Mouse (Mus musculus): ENCODE measurements at regions not wholly inside any gene's neighbourhood (a gene's known extent, or its start where the extent isn't known, plus 50 kb on each side); places are given as distances from the start of the nearest gene placed in this dataset.

GRCm38 (mm10) chr13:119328731-119329130 is 99.7 kb upstream of the Paip1 start:
- Histone ChIP-seq H3K36me3 (peaks cover 2% of the 10 kb centered on the region; the same call in 1 of the 2 replicates), H3K27me3 (replicated peaks) (no peaks in the 10 kb centered on the region), H3K4me1 (no peaks in the 10 kb centered on the region), H3K27ac (replicated peaks) (no peak overlapping the region), H3K9ac (no peak overlapping the region), H3K4me3 (no peak overlapping the region), H3K4me2 (no peak overlapping the region), H3K9me3 (no peaks in the 10 kb centered on the region)
- WGBS = 91% methylated on average over 4 of the region's 4 CpGs
- no peak for ATAC-seq (ENCODE audit: extremely low read depth, insufficient number of reproducible peaks, low FRiP score, low TSS enrichment)

GRCm38 (mm10) chr13:119331815-119332214 is 96.6 kb upstream of the Paip1 start:
- WGBS = 85% methylated on average over 3 of the region's 3 CpGs

GRCm38 (mm10) chr13:119333915-119334314 is 94.5 kb upstream of the Paip1 start:
- Histone ChIP-seq H3K9ac (no peak overlapping the region), H3K9me3 (no peaks in the 10 kb centered on the region), H3K4me1 (no peaks in the 10 kb centered on the region), H3K36me3 (peaks cover 47% of the 10 kb centered on the region), H3K4me2 (no peak overlapping the region), H3K4me3 (no peak overlapping the region), H3K27ac (replicated peaks) (no peak overlapping the region), H3K27me3 (replicated peaks) (no peaks in the 10 kb centered on the region)
- 82% methylated on average over 6 of the region's 6 CpGs for WGBS
- ATAC-seq (ENCODE audit: extremely low read depth, insufficient number of reproducible peaks, low FRiP score, low TSS enrichment) = no peak

More at GRCm38 (mm10) chr13:119331815-119332214, 96.6 kb upstream of the Paip1 start:
- Histone ChIP-seq H3K9me3 (no peaks in the 10 kb centered on the region), H3K27ac (replicated peaks) (no peak overlapping the region), H3K27me3 (replicated peaks) (no peaks in the 10 kb centered on the region), H3K4me2 (no peak overlapping the region), H3K4me3 (no peak overlapping the region), H3K36me3 (peaks cover 29% of the 10 kb centered on the region), H3K4me1 (no peaks in the 10 kb centered on the region), H3K9ac (no peak overlapping the region)
- ATAC-seq (ENCODE audit: extremely low read depth, insufficient number of reproducible peaks, low FRiP score, low TSS enrichment) = no peak

GRCm38 (mm10) chr13:119337861-119338260 is 90.5 kb upstream of the Paip1 start:
- no peak for ATAC-seq (ENCODE audit: extremely low read depth, insufficient number of reproducible peaks, low FRiP score, low TSS enrichment)
- H3K4me3 ChIP-seq = no peak overlapping the region
- WGBS = 82% methylated on average over 5 of the region's 5 CpGs
- H3K27me3 ChIP-seq (replicated peaks) = no peaks in the 10 kb centered on the region
- H3K9me3 ChIP-seq = no peaks in the 10 kb centered on the region
- no peaks in the 10 kb centered on the region for H3K4me1 ChIP-seq
- H3K36me3 ChIP-seq = peaks cover 75% of the 10 kb centered on the region
- H3K27ac ChIP-seq (replicated peaks) = no peak overlapping the region
- no peak overlapping the region for H3K4me2 ChIP-seq
- H3K9ac ChIP-seq = no peak overlapping the region

GRCm38 (mm10) chr13:119339016-119339415 is 89.4 kb upstream of the Paip1 start:
- Histone ChIP-seq H3K4me1 (no peaks in the 10 kb centered on the region), H3K4me3 (no peak overlapping the region), H3K9ac (no peak overlapping the region), H3K27ac (replicated peaks) (no peak overlapping the region), H3K4me2 (no peak overlapping the region), H3K36me3 (peaks cover 77% of the 10 kb centered on the region), H3K9me3 (no peaks in the 10 kb centered on the region), H3K27me3 (replicated peaks) (no peaks in the 10 kb centered on the region)
- no peak for ATAC-seq (ENCODE audit: extremely low read depth, insufficient number of reproducible peaks, low FRiP score, low TSS enrichment)
- 62% methylated on average over 5 of the region's 5 CpGs for WGBS

- Histone ChIP-seq H3K36me3 (peaks cover 77% of the 10 kb centered on the region), H3K4me2 (no peak overlapping the region), H3K27me3 (replicated peaks) (no peaks in the 10 kb centered on the region), H3K9me3 (no peaks in the 10 kb centered on the region), H3K4me1 (no peaks in the 10 kb centered on the region), H3K27ac (replicated peaks) (no peak overlapping the region), H3K4me3 (no peak overlapping the region), H3K9ac (no peak overlapping the region)
- WGBS = 84% methylated on average over 11 of the region's 11 CpGs
- ATAC-seq (ENCODE audit: extremely low read depth, insufficient number of reproducible peaks, low FRiP score, low TSS enrichment) = no peak
Measured at GRCm38 (mm10) chr13:119339762-119340161, 88.6 kb upstream of the Paip1 start.

GRCm38 (mm10) chr13:119341833-119342232 is 86.6 kb upstream of the Paip1 start:
- no peak overlapping the region for H3K4me3 ChIP-seq
- no peaks in the 10 kb centered on the region for H3K27me3 ChIP-seq (replicated peaks)
- H3K9me3 ChIP-seq = no peaks in the 10 kb centered on the region
- peaks cover 69% of the 10 kb centered on the region for H3K36me3 ChIP-seq
- no peak overlapping the region for H3K27ac ChIP-seq (replicated peaks)
- no peak overlapping the region for H3K9ac ChIP-seq
- ATAC-seq (ENCODE audit: extremely low read depth, insufficient number of reproducible peaks, low FRiP score, low TSS enrichment) = no peak
- 39% methylated on average over 2 of the region's 2 CpGs for WGBS
- H3K4me2 ChIP-seq = no peak overlapping the region
- H3K4me1 ChIP-seq = no peaks in the 10 kb centered on the region

- H3K36me3 ChIP-seq = peaks cover 68% of the 10 kb centered on the region
- no peaks in the 10 kb centered on the region for H3K27me3 ChIP-seq (replicated peaks)
- H3K9ac ChIP-seq = no peak overlapping the region
- no peak overlapping the region for H3K4me2 ChIP-seq
- no peaks in the 10 kb centered on the region for H3K9me3 ChIP-seq
- no peak for ATAC-seq (ENCODE audit: extremely low read depth, insufficient number of reproducible peaks, low FRiP score, low TSS enrichment)
- H3K4me3 ChIP-seq = no peak overlapping the region
- no peaks in the 10 kb centered on the region for H3K4me1 ChIP-seq
- no peak overlapping the region for H3K27ac ChIP-seq (replicated peaks)
- WGBS = 86% methylated on average over 7 of the region's 7 CpGs
Measured at GRCm38 (mm10) chr13:119342761-119343160, 85.6 kb upstream of the Paip1 start.

- no peak overlapping the region for H3K4me3 ChIP-seq
- no peak overlapping the region for H3K4me2 ChIP-seq
- no peaks in the 10 kb centered on the region for H3K27me3 ChIP-seq (replicated peaks)
- H3K4me1 ChIP-seq = no peaks in the 10 kb centered on the region
- 89% methylated on average over 3 of the region's 3 CpGs for WGBS
- H3K9ac ChIP-seq = no peak overlapping the region
- no peaks in the 10 kb centered on the region for H3K9me3 ChIP-seq
- no peak overlapping the region for H3K27ac ChIP-seq (replicated peaks)
- no peak; the same call in 1 of the 2 replicates for ATAC-seq (ENCODE audit: extremely low read depth, insufficient number of reproducible peaks, low FRiP score, low TSS enrichment)
- H3K36me3 ChIP-seq = peaks cover 67% of the 10 kb centered on the region
Measured at GRCm38 (mm10) chr13:119347988-119348387, 80.4 kb upstream of the Paip1 start.

- WGBS = 75% methylated on average over 13 of the region's 13 CpGs
- Histone ChIP-seq H3K9me3 (no peaks in the 10 kb centered on the region), H3K4me3 (no peak overlapping the region), H3K27ac (replicated peaks) (no peak overlapping the region), H3K27me3 (replicated peaks) (no peaks in the 10 kb centered on the region), H3K4me2 (no peak overlapping the region), H3K4me1 (no peaks in the 10 kb centered on the region), H3K9ac (no peak overlapping the region), H3K36me3 (peaks cover 82% of the 10 kb centered on the region)
- no peak for ATAC-seq (ENCODE audit: extremely low read depth, insufficient number of reproducible peaks, low FRiP score, low TSS enrichment)
Measured at GRCm38 (mm10) chr13:119351346-119351745, 77.1 kb upstream of the Paip1 start.

GRCm38 (mm10) chr13:119358696-119359095 is 69.7 kb upstream of the Paip1 start:
- peaks cover 86% of the 10 kb centered on the region for H3K36me3 ChIP-seq
- WGBS = 78% methylated on average over 3 of the region's 3 CpGs
- H3K4me3 ChIP-seq = no peak overlapping the region
- no peaks in the 10 kb centered on the region for H3K27me3 ChIP-seq (replicated peaks)
- no peak for ATAC-seq (ENCODE audit: extremely low read depth, insufficient number of reproducible peaks, low FRiP score, low TSS enrichment)
- H3K27ac ChIP-seq (replicated peaks) = no peak overlapping the region
- H3K9me3 ChIP-seq = no peaks in the 10 kb centered on the region
- no peak overlapping the region for H3K4me2 ChIP-seq
- no peaks in the 10 kb centered on the region for H3K4me1 ChIP-seq
- H3K9ac ChIP-seq = no peak overlapping the region

GRCm38 (mm10) chr13:119363379-119363778 is 65.0 kb upstream of the Paip1 start:
- WGBS = 48% methylated on average over 3 of the region's 3 CpGs
- H3K27ac ChIP-seq (replicated peaks) = no peak overlapping the region
- H3K9me3 ChIP-seq = no peaks in the 10 kb centered on the region
- no peak overlapping the region for H3K4me3 ChIP-seq
- no peaks in the 10 kb centered on the region for H3K4me1 ChIP-seq
- H3K36me3 ChIP-seq = peaks cover 77% of the 10 kb centered on the region
- no peak overlapping the region for H3K9ac ChIP-seq
- no peak overlapping the region for H3K4me2 ChIP-seq
- no peaks in the 10 kb centered on the region for H3K27me3 ChIP-seq (replicated peaks)
- no peak for ATAC-seq (ENCODE audit: extremely low read depth, insufficient number of reproducible peaks, low FRiP score, low TSS enrichment)

Measured in heart, embryonic 13.5 days (tissue).